Mouse (Mus musculus) right cerebral cortex, adult 18-20 months (tissue): ENCODE measurements around the gene Gm10408.
"Not testable (repeated sequence)": the region's sequence is repeated elsewhere in the genome, so short reads cannot be mapped to it uniquely, and the experiment has no call there.

Source experiments
- DNase-seq: peaks from one replicate; pipeline ENCODE4 v3.0.0; 2022; ENCODE audit warnings: mixed read lengths

The Gm10408 gene

GRCm38 (mm10) chr14:3449079-3449478, at the start of gene Gm10408:
Gene Gm10408 (plus strand): TSS chr14:3449379.
- not testable (repeated sequence) for DNase-seq

- DNase-seq: not testable (repeated sequence)
Observed at GRCm38 (mm10) chr14:3412314-3412713, 36.9 kb upstream of the Gm10408 start, which contains the start of gene Gm10409. Gene Gm10409 (plus strand): TSS chr14:3412614.

GRCm38 (mm10) chr14:3427803-3428202, 21.4 kb upstream of the Gm10408 start, which contains the start of gene Gm3005:
Gene Gm3005 (plus strand): TSS chr14:3428103.
- not testable (repeated sequence) for DNase-seq
